23 mouse cellular contexts compared by ENCODE assay signal in the genomic region with DNA sequence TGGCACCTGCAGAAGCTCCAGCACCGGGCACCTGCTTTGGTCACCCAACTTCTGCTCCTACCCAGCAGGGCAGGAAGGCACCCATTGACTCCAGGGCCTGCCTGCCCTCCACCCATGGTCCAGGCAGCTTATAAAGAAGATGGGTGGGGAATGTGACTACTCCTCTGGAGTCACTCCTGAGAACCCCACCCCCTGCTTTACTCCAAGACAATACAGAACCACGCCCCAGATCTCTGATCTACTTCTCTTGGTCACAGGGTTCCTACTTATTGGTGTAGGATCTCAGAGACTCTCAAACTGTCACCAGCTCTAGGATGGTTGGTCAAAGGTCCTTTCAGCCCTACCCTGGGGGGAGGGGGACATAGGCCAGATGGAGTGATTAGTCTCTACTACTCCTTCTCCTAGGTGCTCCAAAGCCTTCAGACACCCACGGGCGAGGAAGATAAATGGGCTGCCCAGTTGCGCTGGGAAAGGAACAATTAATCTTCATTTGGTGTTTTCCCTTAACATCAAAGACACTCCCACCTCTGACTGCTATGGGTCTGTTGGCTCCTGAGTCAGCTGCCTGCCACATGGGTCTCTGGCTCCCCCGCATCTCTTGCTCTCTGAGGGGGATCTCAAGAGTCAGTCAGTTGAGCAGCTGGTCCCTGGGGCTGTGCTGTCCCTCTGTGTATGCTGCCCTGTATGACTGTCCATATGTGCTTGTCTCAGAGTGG. TPM values are rescaled to one million over a fixed set of nuclear protein-coding genes. Genes with fewer than 3 reads are reported as not detected.
DNase-seq lines count a peak whose midpoint lies in the region; ATAC-seq and TF ChIP-seq lines count a peak whose summit lies in the region.
"Had no signal": no experiment of that assay in that cellular context is flagged by ENCODE, and none has a peak within 500 bp of the region (broad histone marks: within the 10 kb centered on the region; RNA-seq: fewer than 3 reads in every experiment).

No protein-coding gene starts in this region.

- no peak overlapping the region for H3K4me2 ChIP-seq in kidney, embryonic 15.5 days
- no peak overlapping the region for H3K4me2 ChIP-seq in hindbrain, embryonic 11.5 days (replicated peaks; ENCODE audit: low read depth, low read length)
- no peak overlapping the region for H3K4me2 ChIP-seq in neural tube, embryonic 11.5 days (ENCODE audit: low read depth)
- H3K4me2 ChIP-seq: forebrain, embryonic 15.5 days; heart, embryonic 15.5 days; limb, embryonic 13.5 days; neural tube, embryonic 13.5 days had no signal

- H3K4me1 ChIP-seq in kidney, embryonic 15.5 days, result peaks cover 10% of the 10 kb centered on the region
- H3K4me1 ChIP-seq in kidney, adult 2 months (ENCODE audit: control insufficient read depth, insufficient read depth, low read length), result 0 out of 2 replicates have a peak, but pooled peaks cover 3% of the 10 kb centered on the region
- H3K4me1 ChIP-seq in hindbrain, embryonic 11.5 days (replicated peaks; ENCODE audit: control insufficient read depth, insufficient read depth, low read length), result no peaks in the 10 kb centered on the region
- no peaks in the 10 kb centered on the region for H3K4me1 ChIP-seq in neural tube, embryonic 11.5 days (ENCODE audit: control insufficient read depth, insufficient read depth, low read length)
- H3K4me1 ChIP-seq: limb, embryonic 13.5 days had no signal

- TF ChIP-seq CTCF in kidney, adult 2 months (conservative IDR thresholded peaks at IDR 0.05; ENCODE audit: insufficient read depth, insufficient read length, low read depth, low read length), result no peak

- H3K36me3 ChIP-seq in kidney, embryonic 15.5 days, result no peaks in the 10 kb centered on the region
- no peaks in the 10 kb centered on the region for H3K36me3 ChIP-seq in kidney, adult 2 months (ENCODE audit: control insufficient read depth, insufficient read depth, low read length)
- H3K36me3 ChIP-seq in hindbrain, embryonic 11.5 days (ENCODE audit: control insufficient read depth, insufficient read depth, low read length), result no peaks in the 10 kb centered on the region
- no peaks in the 10 kb centered on the region for H3K36me3 ChIP-seq in neural tube, embryonic 11.5 days (ENCODE audit: control insufficient read depth, insufficient read depth, low read length)
- H3K36me3 ChIP-seq: forebrain, embryonic 15.5 days; heart, embryonic 15.5 days; limb, embryonic 13.5 days; neural tube, embryonic 13.5 days had no signal

- H3K27ac ChIP-seq in kidney, embryonic 15.5 days, result no peak overlapping the region
- no peak overlapping the region for H3K27ac ChIP-seq in kidney, adult 2 months (ENCODE audit: insufficient read depth, low read depth, low read length)
- H3K27ac ChIP-seq in hindbrain, embryonic 11.5 days (ENCODE audit: low read depth, low read length), result no peak overlapping the region
- H3K27ac ChIP-seq in neural tube, embryonic 11.5 days (ENCODE audit: low read depth, low read length), result no peak overlapping the region
- H3K27ac ChIP-seq: forebrain, embryonic 15.5 days; gastrocnemius, adult 2 months; heart, embryonic 15.5 days; limb, embryonic 13.5 days; neural tube, embryonic 13.5 days had no signal

- DNase-seq in kidney, adult 2 months, result no peak
- peak; percentile 55 for DNase-seq in ZHBTc4 (ENCODE audit: low read depth, low spot score)
- DNase-seq in hindbrain, embryonic 11.5 days (ENCODE audit: low spot score), result peak; percentile 39
- DNase-seq in neural tube, embryonic 11.5 days (ENCODE audit: low spot score), result peak; percentile 48
- DNase-seq in cerebellum, postnatal 25 days, result no peak
- no peak for DNase-seq in cerebellum, adult 8-10 months
- DNase-seq in ovary, postnatal 36 days (ENCODE audit: low spot score), result no peak
- DNase-seq: adrenal gland, postnatal 36 days; cerebellum, adult 9-10 months; gastrocnemius, adult 2 months; heart, adult 11 months; kidney, adult 9 months; lung, postnatal 14 days; right cerebral cortex, adult 18-20 months; thymus, adult 18-20 months had no signal

- WGBS in kidney, embryonic 15.5 days, result 22% methylated on average over 6 of the region's 6 CpGs
- 30% methylated on average over 6 of the region's 6 CpGs for WGBS in kidney, adult 2 months
- 65% methylated on average over 6 of the region's 6 CpGs for whole genome bisulfite sequencing in hindbrain, embryonic 11.5 days
- WGBS in neural tube, embryonic 11.5 days, result 37% methylated on average over 6 of the region's 6 CpGs

- H3K27me3 ChIP-seq in kidney, embryonic 15.5 days, result peaks cover 61% of the 10 kb centered on the region
- no peaks in the 10 kb centered on the region for H3K27me3 ChIP-seq in kidney, adult 2 months (replicated peaks; ENCODE audit: control insufficient read depth, insufficient read depth, low read length)
- no peaks in the 10 kb centered on the region for H3K27me3 ChIP-seq in hindbrain, embryonic 11.5 days (ENCODE audit: control insufficient read depth, insufficient read depth, low read length)
- H3K27me3 ChIP-seq in neural tube, embryonic 11.5 days (ENCODE audit: control insufficient read depth, insufficient read depth, low read length), result no peaks in the 10 kb centered on the region
- H3K27me3 ChIP-seq: forebrain, embryonic 15.5 days; heart, embryonic 15.5 days; limb, embryonic 13.5 days had no signal

- no peak overlapping the region for H3K9ac ChIP-seq in kidney, embryonic 15.5 days
- no peak overlapping the region for H3K9ac ChIP-seq in hindbrain, embryonic 11.5 days (ENCODE audit: low read depth, low read length)
- H3K9ac ChIP-seq in neural tube, embryonic 11.5 days (ENCODE audit: low read length), result no peak overlapping the region
- H3K9ac ChIP-seq: forebrain, embryonic 15.5 days; heart, embryonic 15.5 days; limb, embryonic 13.5 days; neural tube, embryonic 13.5 days had no signal

- no peak overlapping the region for H3K4me3 ChIP-seq in kidney, embryonic 15.5 days (replicated peaks)
- no peak overlapping the region for H3K4me3 ChIP-seq in kidney, adult 2 months (ENCODE audit: insufficient read depth, low read depth, low read length)
- no peak overlapping the region for H3K4me3 ChIP-seq in hindbrain, embryonic 11.5 days (ENCODE audit: low read depth, low read length)
- H3K4me3 ChIP-seq in neural tube, embryonic 11.5 days (ENCODE audit: low read depth, low read length), result no peak overlapping the region
- H3K4me3 ChIP-seq: forebrain, embryonic 15.5 days; gastrocnemius, adult 2 months; heart, embryonic 15.5 days; limb, embryonic 13.5 days; megakaryocyte, embryonic 14.5 days; neural tube, embryonic 13.5 days had no signal

- peak; percentile 76 for ATAC-seq in kidney, embryonic 15.5 days (replicated peaks; ENCODE audit: low FRiP score)
- peak; percentile 91 for ATAC-seq in hindbrain, embryonic 11.5 days (ENCODE audit: low FRiP score)
- ATAC-seq in neural tube, embryonic 11.5 days (ENCODE audit: insufficient read depth, low FRiP score, low TSS enrichment), result no peak
- ATAC-seq: forebrain, embryonic 15.5 days; Patski had no signal

- no peak for TF ChIP-seq POLR2A in kidney, adult 2 months (IDR thresholded peaks at IDR 0.05; ENCODE audit: low read depth, low read length)

- no peaks in the 10 kb centered on the region for H3K9me3 ChIP-seq in kidney, embryonic 15.5 days (replicated peaks)
- H3K9me3 ChIP-seq in hindbrain, embryonic 11.5 days (ENCODE audit: control insufficient read depth, low read length), result no peaks in the 10 kb centered on the region
- H3K9me3 ChIP-seq in neural tube, embryonic 11.5 days (ENCODE audit: control insufficient read depth, low read length), result no peaks in the 10 kb centered on the region
- H3K9me3 ChIP-seq: forebrain, embryonic 15.5 days; heart, embryonic 15.5 days; limb, embryonic 13.5 days; megakaryocyte, embryonic 14.5 days; neural tube, embryonic 13.5 days had no signal

RNA-seq across cellular contexts. Expression of a gene that starts 39.2 kb away (rescaled TPM):
- polyA plus RNA-seq in kidney, embryonic 15.5 days (2015; fragmentation: Nextera tagmentation; extraction: Ambion mirVana), result 0.13 and 0.26 TPM in 2 replicates
- 0.98 and 1.5 TPM in 2 replicates for polyA plus RNA-seq in kidney, adult 2 months (2012; rRNA removed)
- polyA plus RNA-seq in hindbrain, embryonic 11.5 days (2014; fragmentation: Nextera tagmentation; extraction: Ambion mirVana), result 0.15 and 0.31 TPM in 2 replicates
- 0.29 and 0.69 TPM in 2 replicates for polyA plus RNA-seq in neural tube, embryonic 11.5 days (2014; fragmentation: Nextera tagmentation; extraction: Ambion mirVana)
- polyA plus RNA-seq: embryonic facial prominence, embryonic 11.5 days; Patski had no signal

RNA-seq across cellular contexts. Expression of a gene that starts 55.8 kb away (rescaled TPM):
- 138 and 141 TPM in 2 replicates for polyA plus RNA-seq in kidney, embryonic 15.5 days (2015; fragmentation: Nextera tagmentation; extraction: Ambion mirVana)
- 31.4 and 35.9 TPM in 2 replicates for polyA plus RNA-seq in kidney, adult 2 months (2012; rRNA removed)
- 214 and 230 TPM in 2 replicates for polyA plus RNA-seq in hindbrain, embryonic 11.5 days (2014; fragmentation: Nextera tagmentation; extraction: Ambion mirVana)
- 216 and 234 TPM in 2 replicates for polyA plus RNA-seq in neural tube, embryonic 11.5 days (2014; fragmentation: Nextera tagmentation; extraction: Ambion mirVana)

Comparison
In these comparisons a context has a peak if more than half of its experiments do, and no peak if none do; other contexts are left out.
1. DNase-seq: peak in ZHBTc4 (single experiment), hindbrain, embryonic 11.5 days (single experiment) and neural tube, embryonic 11.5 days (single experiment); none in kidney, adult 2 months (single experiment), cerebellum, postnatal 25 days (0 of 2), cerebellum, adult 8-10 months (single experiment) and ovary, postnatal 36 days (single experiment).